Mouse (Mus musculus) kidney, adult 2 months (tissue): ENCODE measurements around the gene Gm17490. TPM values are rescaled to one million over a fixed set of nuclear protein-coding genes. Genes with fewer than 3 reads are reported as not detected.

Experiments used
- DNase-seq: peaks from one replicate; pipeline ENCODE4 v3.0.0; 2021
- H3K27ac ChIP-seq: fragments of 200-500 bp; 2 replicates; pipeline ENCODE4 v1.5.1; 2012; ENCODE audit warnings: low read depth, low read length, control low read depth, inconsistent platforms; ENCODE audit not compliant: insufficient read depth
- H3K27me3 ChIP-seq: fragments of 200-500 bp; replicated peaks from 2 replicates; pipeline ENCODE4 v1.6.1; 2012; ENCODE audit warnings: mild to moderate bottlenecking, moderate library complexity, low read length, inconsistent platforms; ENCODE audit not compliant: control insufficient read depth, insufficient read depth
- H3K36me3 ChIP-seq: fragments of 200-500 bp; 2 replicates; pipeline ENCODE4 v1.6.1; 2012; ENCODE audit warnings: mild to moderate bottlenecking, moderate library complexity, low read length, inconsistent platforms; ENCODE audit not compliant: control insufficient read depth, insufficient read depth
- H3K4me1 ChIP-seq: fragments of 200-500 bp; 2 replicates; pipeline ENCODE4 v1.6.1; 2011; ENCODE audit warnings: low read length; ENCODE audit not compliant: control insufficient read depth, insufficient read depth
- H3K4me3 ChIP-seq: fragments of 200-500 bp; 2 replicates; pipeline ENCODE4 v1.5.1; 2011; ENCODE audit warnings: mild to moderate bottlenecking, low read depth, low read length, control low read depth; ENCODE audit not compliant: insufficient read depth
- CTCF ChIP-seq: fragments of 200-500 bp; conservative IDR thresholded peaks from 2 replicates; pipeline ENCODE4 v1.5.1; 2011; ENCODE audit warnings: low read depth, mild to moderate bottlenecking, control low read depth, low read length, moderate library complexity, mixed read lengths; ENCODE audit not compliant: insufficient read depth, insufficient read length
- POLR2A ChIP-seq: fragments of 200-500 bp; IDR thresholded peaks from one replicate; pipeline ENCODE4 v1.6.1; 2011; ENCODE audit warnings: low read depth, low read length, control low read depth
- WGBS: fragments of 180-500 bp; shearing (Covaris S2); methylation state at CpG from one replicate; pipeline ENCODE4 v1.1.7; 2018; 5-methylcytosine and 5-hydroxymethylcytosine counted together
- polyA plus RNA-seq: library from polyadenylated mRNA; depleted of rRNA; stranded (reverse); fragments of >200 nt; gene quantifications from 2 replicates; pipeline ENCODE4 v1.2.3, GENCODE M21; 2012

Gm17490 gene
- polyA plus RNA-seq, 1 experiment = not detected

- no peak overlapping the region for H3K27ac ChIP-seq
- H3K36me3 ChIP-seq = no peaks in the 10 kb centered on the region
- no peak overlapping the region for H3K4me3 ChIP-seq
- no peak for TF ChIP-seq POLR2A
- no peak for TF ChIP-seq CTCF
- H3K4me1 ChIP-seq = no peaks in the 10 kb centered on the region
- no peak for DNase-seq
- no peaks in the 10 kb centered on the region for H3K27me3 ChIP-seq
- 20% methylated on average over 2 of the region's 2 CpGs for WGBS
Measured at GRCm38 (mm10) chr2:11659263-11659662, 33.2 kb upstream of the Gm17490 start.

- Histone ChIP-seq H3K27ac (no peak overlapping the region), H3K4me3 (no peak overlapping the region), H3K36me3 (no peaks in the 10 kb centered on the region), H3K4me1 (no peaks in the 10 kb centered on the region), H3K27me3 (no peaks in the 10 kb centered on the region)
- TF ChIP-seq CTCF (no peak), POLR2A (no peak)
- no peak for DNase-seq
- 84% methylated on average over 2 of the region's 2 CpGs for WGBS
Measured at GRCm38 (mm10) chr2:11657581-11657980, 31.5 kb upstream of the Gm17490 start.

- H3K36me3 ChIP-seq = no peaks in the 10 kb centered on the region
- H3K27ac ChIP-seq = no peak overlapping the region
- no peak for TF ChIP-seq POLR2A
- TF ChIP-seq CTCF = no peak
- H3K27me3 ChIP-seq = no peaks in the 10 kb centered on the region
- WGBS = 60% methylated on average over 9 of the region's 9 CpGs
- no peak for DNase-seq
- no peak overlapping the region for H3K4me3 ChIP-seq
- H3K4me1 ChIP-seq = no peaks in the 10 kb centered on the region
Measured at GRCm38 (mm10) chr2:11654990-11655931, 29.2 kb upstream of the Gm17490 start.

GRCm38 (mm10) chr2:11653780-11654179, 27.7 kb upstream of the Gm17490 start:
- no peak overlapping the region for H3K4me3 ChIP-seq
- DNase-seq = no peak
- no peak overlapping the region for H3K27ac ChIP-seq
- no peaks in the 10 kb centered on the region for H3K36me3 ChIP-seq
- no peaks in the 10 kb centered on the region for H3K4me1 ChIP-seq
- TF ChIP-seq POLR2A = no peak
- no peak for TF ChIP-seq CTCF
- 78% methylated on average over 5 of the region's 5 CpGs for WGBS
- H3K27me3 ChIP-seq = no peaks in the 10 kb centered on the region

GRCm38 (mm10) chr2:11653330-11653729, 27.3 kb upstream of the Gm17490 start:
- Histone ChIP-seq H3K36me3 (no peaks in the 10 kb centered on the region), H3K27me3 (no peaks in the 10 kb centered on the region), H3K27ac (no peak overlapping the region), H3K4me3 (no peak overlapping the region), H3K4me1 (no peaks in the 10 kb centered on the region)
- WGBS = 41% methylated on average over 6 of the region's 6 CpGs
- DNase-seq = no peak
- TF ChIP-seq CTCF (no peak), POLR2A (no peak)

- 83% methylated on average over 2 of the region's 2 CpGs for WGBS
- Histone ChIP-seq H3K4me1 (no peaks in the 10 kb centered on the region), H3K27ac (no peak overlapping the region), H3K27me3 (no peaks in the 10 kb centered on the region), H3K4me3 (no peak overlapping the region), H3K36me3 (no peaks in the 10 kb centered on the region)
- no peak for TF ChIP-seq POLR2A
- no peak for TF ChIP-seq CTCF
- no peak for DNase-seq
Measured at GRCm38 (mm10) chr2:11652780-11653179, 26.7 kb upstream of the Gm17490 start.

- 86% methylated on average over 3 of the region's 3 CpGs for WGBS
- TF ChIP-seq CTCF (no peak), POLR2A (no peak)
- H3K27me3 ChIP-seq = no peaks in the 10 kb centered on the region
- no peak overlapping the region for H3K4me3 ChIP-seq
- no peak for DNase-seq
- no peak overlapping the region for H3K27ac ChIP-seq
- no peaks in the 10 kb centered on the region for H3K36me3 ChIP-seq
- H3K4me1 ChIP-seq = no peaks in the 10 kb centered on the region
Measured at GRCm38 (mm10) chr2:11652196-11652595, 26.1 kb upstream of the Gm17490 start.
